Mouse (Mus musculus): Measurements from ENCODE around the gene Wnt7b.

DNA sequence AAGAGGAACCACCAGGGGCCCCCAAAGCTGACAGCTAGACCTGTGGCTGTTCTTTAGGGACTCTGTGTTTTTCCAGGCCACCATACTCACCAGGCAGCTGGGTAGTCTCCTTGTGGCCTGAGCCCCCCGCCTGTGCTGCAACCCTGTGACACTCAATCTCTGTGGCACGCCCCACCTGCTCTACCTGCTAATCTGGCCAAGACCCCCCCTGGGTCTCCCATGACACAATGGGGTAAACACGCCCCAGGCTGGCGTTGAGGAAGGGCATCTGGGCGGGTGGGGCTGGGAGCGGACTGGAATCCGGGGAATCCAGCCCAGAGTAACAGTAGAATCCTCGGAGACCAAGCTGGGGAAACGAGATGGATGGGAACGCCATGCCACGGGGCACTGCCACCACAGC lies 21.4 kb downstream of the Wnt7b start:
- TF ChIP-seq POLR2A (IDR thresholded peaks at IDR 0.05; ENCODE audit: borderline replicate concordance, extremely low read depth, insufficient read depth, insufficient read length, poor library complexity, severe bottlenecking) (no peak), CTCF (IDR thresholded peaks at IDR 0.05; ENCODE audit: borderline replicate concordance, extremely low read depth, insufficient read depth, insufficient read length) (no peak)
